Mouse (Mus musculus): ENCODE measurements around the gene Tapt1.

DNA sequence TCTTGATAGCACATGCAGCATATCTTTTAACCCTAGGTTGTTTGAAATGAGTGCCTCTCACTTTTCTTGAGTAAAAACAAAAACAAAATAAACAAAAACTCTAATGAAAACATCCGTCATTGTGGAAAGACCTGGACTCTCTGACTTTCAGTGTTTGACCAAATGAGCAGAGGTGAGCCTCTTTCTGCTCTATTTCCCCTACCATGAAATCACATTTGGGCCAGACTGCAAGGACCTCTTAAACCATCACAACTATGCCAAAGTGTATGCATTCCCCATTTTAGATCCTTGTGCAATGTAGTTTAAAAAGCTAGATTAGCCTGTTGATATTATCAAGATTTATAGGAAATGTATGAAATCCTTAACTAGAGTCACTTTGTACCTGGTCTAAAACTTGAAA is 1.9 kb upstream of the Tapt1 start:
- TF ChIP-seq EP300 (IDR thresholded peaks at IDR 0.05; ENCODE audit: insufficient read depth, low read depth, low read length) (no peak), CTCF (IDR thresholded peaks at IDR 0.05; ENCODE audit: low read depth, low read length) (no peak), POLR2A (IDR thresholded peaks at IDR 0.05; ENCODE audit: insufficient read depth, low read length) (no peak)
